Mouse (Mus musculus): ENCODE measurements around the gene N4bp3.
A peak's percentile ranks its signal among the peaks of the same experiment; 100 is the strongest.
"Not testable (repeated sequence)": the region's sequence is repeated elsewhere in the genome, so short reads cannot be mapped to it uniquely, and the experiment has no call there.

The N4bp3 gene

GRCm38 (mm10) chr11:51652889-51653418 is 2.3 kb upstream of the N4bp3 start:
- no peak for DNase-seq

- peak; percentile 35 for DNase-seq
Measured at GRCm38 (mm10) chr11:51650261-51650660, 381 bp downstream of the N4bp3 start.

- DNase-seq, result peak; percentile 51
Measured at GRCm38 (mm10) chr11:51649889-51650199, 798 bp downstream of the N4bp3 start.

- DNase-seq, result no peak
Measured at GRCm38 (mm10) chr11:51649111-51649888, 1.3 kb downstream of the N4bp3 start.

GRCm38 (mm10) chr11:51648566-51648965 is 2.1 kb downstream of the N4bp3 start:
- peak; percentile 83 for DNase-seq

- peak; percentile 18 for DNase-seq
Measured at GRCm38 (mm10) chr11:51646751-51647667, 3.6 kb downstream of the N4bp3 start.

- no peak for DNase-seq
Measured at GRCm38 (mm10) chr11:51646245-51646644, 4.4 kb downstream of the N4bp3 start.

GRCm38 (mm10) chr11:51645293-51645692 is 5.3 kb downstream of the N4bp3 start:
- no peak for DNase-seq

- DNase-seq, result no peak
Measured at GRCm38 (mm10) chr11:51644217-51644616, 6.4 kb downstream of the N4bp3 start.

- DNase-seq, result no peak
Measured at GRCm38 (mm10) chr11:51643761-51644160, 6.9 kb downstream of the N4bp3 start.

GRCm38 (mm10) chr11:51643202-51643601 is 7.4 kb downstream of the N4bp3 start:
- DNase-seq, result no peak

GRCm38 (mm10) chr11:51640748-51641147 is 9.9 kb downstream of the N4bp3 start:
- no peak for DNase-seq

- no peak for DNase-seq
Measured at GRCm38 (mm10) chr11:51638497-51638896, 12.1 kb downstream of the N4bp3 start.

- peak; percentile 85 for DNase-seq
Measured at GRCm38 (mm10) chr11:51637971-51638414, 12.6 kb downstream of the N4bp3 start.

GRCm38 (mm10) chr11:51636323-51636684 is 14.3 kb downstream of the N4bp3 start:
- peak; percentile 86 for DNase-seq

GRCm38 (mm10) chr11:51635525-51636322 is 14.9 kb downstream of the N4bp3 start, which contains the start of gene Rmnd5b:
Gene Rmnd5b, minus strand, starts transcription at chr11:51635896.
- DNase-seq, result peak; percentile 90

GRCm38 (mm10) chr11:51635127-51635524 is 15.5 kb downstream of the N4bp3 start:
- no peak for DNase-seq

- no peak for DNase-seq
Measured at GRCm38 (mm10) chr11:51633721-51634120, 16.9 kb downstream of the N4bp3 start.

- not testable (repeated sequence) for DNase-seq
Measured at GRCm38 (mm10) chr11:51633200-51633599, 17.4 kb downstream of the N4bp3 start.

GRCm38 (mm10) chr11:51632130-51632753 is 18.4 kb downstream of the N4bp3 start:
- no peak for DNase-seq

- DNase-seq, result no peak
Measured at GRCm38 (mm10) chr11:51629651-51630314, 20.9 kb downstream of the N4bp3 start.

- DNase-seq, result no peak
Measured at GRCm38 (mm10) chr11:51627907-51628306, 22.7 kb downstream of the N4bp3 start.
